Mouse (Mus musculus) embryonic fibroblast, embryonic 13.5 days (primary cell): ENCODE measurements around the gene Cxadr.

Experiments
- CTCF ChIP-seq: IDR thresholded peaks from 2 replicates; pipeline ENCODE4 v1.5.1; 2011; ENCODE audit warnings: mild to moderate bottlenecking, control low read depth, low read length, moderate library complexity, borderline replicate concordance; ENCODE audit not compliant: insufficient read depth
- POLR2A ChIP-seq: IDR thresholded peaks from 2 replicates; pipeline ENCODE4 v1.6.1; 2011; ENCODE audit warnings: low read depth, mild to moderate bottlenecking, control low read depth, low read length, moderate library complexity

GRCm38 (mm10) chr16:78389122-78389521, 87.8 kb downstream of the Cxadr start:
- no peak for TF ChIP-seq POLR2A
- no peak for TF ChIP-seq CTCF
